Mouse (Mus musculus) heart, embryonic 10.5 days (tissue): ENCODE results near the gene Nr2c1. TPM values are rescaled to one million over a fixed set of nuclear protein-coding genes. Genes with fewer than 3 reads are reported as not detected.

Experiments
- polyA plus RNA-seq: library from polyadenylated mRNA; unstranded; fragments of >200 nt; fragmentation: Nextera tagmentation; extraction: Ambion mirVana; gene quantifications from 2 replicates; pipeline ENCODE4 v1.2.1, GENCODE M21; 2016

Nr2c1 gene
- polyA plus RNA-seq, 1 experiment from 2014 or later, result 9.3 TPM

Other genes with a start within 250 kb of the Nr2c1 start
- gene Vezt, start 112.2 kb upstream of the Nr2c1 start, polyA plus RNA-seq, result 20.6 and 26.3 TPM in 2 replicates
- gene Fgd6, start 112.0 kb upstream of the Nr2c1 start, polyA plus RNA-seq, result 2.9 and 4.5 TPM in 2 replicates
- 612 and 687 TPM in 2 replicates for gene Ndufa12, start 50.7 kb downstream of the Nr2c1 start, polyA plus RNA-seq
- not detected in 2 replicates for gene Gm4792, start 150.7 kb downstream of the Nr2c1 start, polyA plus RNA-seq
- gene Tmcc3, start 163.9 kb downstream of the Nr2c1 start, polyA plus RNA-seq, result 9.8 and 12.2 TPM in 2 replicates